Mouse (Mus musculus) MEL (cell line): Measurements from ENCODE around the gene Arfgap2. TPM values are rescaled to one million over a fixed set of nuclear protein-coding genes. Genes with fewer than 3 reads are reported as not detected.
A peak's percentile ranks its signal among the peaks of the same experiment; 100 is the strongest.

Source experiments
- DNase-seq: peaks from one replicate; pipeline ENCODE4 v3.0.0; 2011; ENCODE audit warnings: low read depth, low spot score
- H3K27ac ChIP-seq: 2 replicates; pipeline ENCODE4 v1.5.1; 2012; ENCODE audit warnings: low read depth, mild to moderate bottlenecking, control low read depth, low read length, moderate library complexity; ENCODE audit not compliant: control insufficient read depth
- H3K27me3 ChIP-seq, 2 experiments: fragments of 150-350 bp in 1 of 2; sonication (generic) in 1 of 2; 2 replicates each; pipeline ENCODE4 v1.6.1; 2012; ENCODE audit warnings: low read length in 2 of 2, mild to moderate bottlenecking in 2 of 2, improper control_type of control experiment in 1 of 2, moderate library complexity in 1 of 2; ENCODE audit not compliant: insufficient read depth in 2 of 2, control insufficient read depth in 1 of 2
- H3K36me3 ChIP-seq, 2 experiments: 2 replicates each; pipeline ENCODE4 v1.6.1; 2012 to 2014; ENCODE audit warnings: low read length in 2 of 2, improper control_type of control experiment in 1 of 2, inconsistent platforms in 1 of 2, mild to moderate bottlenecking in 1 of 2; ENCODE audit not compliant: insufficient read depth in 2 of 2, control insufficient read depth in 1 of 2
- H3K4me1 ChIP-seq, 2 experiments: fragments of 150-350 bp in 1 of 2; sonication (generic) in 1 of 2; 2 replicates each; pipeline ENCODE4 v1.6.1; 2012; ENCODE audit warnings: low read length in 2 of 2, improper control_type of control experiment in 1 of 2, mild to moderate bottlenecking in 1 of 2; ENCODE audit not compliant: insufficient read depth in 2 of 2, control insufficient read depth in 1 of 2
- H3K4me3 ChIP-seq, 2 experiments: fragments of 150-350 bp in 1 of 2; sonication (generic) in 1 of 2; 2 replicates each; pipeline ENCODE4 v1.5.1; 2012; ENCODE audit warnings: low read depth in 2 of 2, low read length in 2 of 2, mild to moderate bottlenecking in 2 of 2, moderate library complexity in 2 of 2, control low read depth in 1 of 2, improper control_type of control experiment in 1 of 2; ENCODE audit not compliant: control insufficient read depth in 1 of 2, insufficient read depth in 1 of 2
- H3K79me2 ChIP-seq: 2 replicates; pipeline ENCODE4 v1.6.1; 2012; ENCODE audit warnings: mild to moderate bottlenecking, low read length, moderate library complexity; ENCODE audit not compliant: control insufficient read depth, poor library complexity, insufficient read depth
- H3K9ac ChIP-seq: 2 replicates; pipeline ENCODE4 v1.6.1; 2012; ENCODE audit warnings: low read depth, mild to moderate bottlenecking, control low read depth, low read length, moderate library complexity; ENCODE audit not compliant: control insufficient read depth, poor library complexity, severe bottlenecking
- H3K9me3 ChIP-seq: fragments of 150-350 bp; sonication (generic); replicated peaks from 2 replicates; pipeline ENCODE4 v1.6.1; 2012; ENCODE audit warnings: mild to moderate bottlenecking, low read length, improper control_type of control experiment, moderate library complexity; ENCODE audit not compliant: insufficient read depth
- CHD2 ChIP-seq: IDR thresholded peaks from 2 replicates; pipeline ENCODE4 v1.6.1; 2011; ENCODE audit warnings: low read length, improper control_type of control experiment
- E2F4 ChIP-seq: IDR thresholded peaks from 2 replicates; pipeline ENCODE4 v1.6.1; 2011; ENCODE audit warnings: low read depth, low read length, improper control_type of control experiment, borderline replicate concordance
- ELF1 ChIP-seq: IDR thresholded peaks from 2 replicates; pipeline ENCODE4 v1.6.1; 2014; ENCODE audit warnings: low read depth, mild to moderate bottlenecking, inconsistent platforms, low read length, improper control_type of control experiment, moderate library complexity
- GABPA ChIP-seq: IDR thresholded peaks from 2 replicates; pipeline ENCODE4 v1.6.1; 2012; ENCODE audit warnings: low read depth, mild to moderate bottlenecking, inconsistent platforms, low read length, improper control_type of control experiment, moderate library complexity
- GATA1 ChIP-seq: IDR thresholded peaks from 2 replicates; pipeline ENCODE4 v1.6.1; 2011; ENCODE audit warnings: low read depth, low read length, improper control_type of control experiment
- JUND ChIP-seq: IDR thresholded peaks from 2 replicates; pipeline ENCODE4 v1.6.1; 2011; ENCODE audit warnings: low read depth, mild to moderate bottlenecking, improper control_type of control experiment, low read length
- MEF2A ChIP-seq: IDR thresholded peaks from 2 replicates; pipeline ENCODE4 v1.6.1; 2014; ENCODE audit warnings: low read depth, mild to moderate bottlenecking, inconsistent platforms, low read length, improper control_type of control experiment; ENCODE audit not compliant: poor library complexity, insufficient replicate concordance, severe bottlenecking; ENCODE audit errors: extremely low read depth
- MYB ChIP-seq: IDR thresholded peaks from 2 replicates; pipeline ENCODE4 v1.6.1; 2011; ENCODE audit warnings: mild to moderate bottlenecking, low read depth, low read length, improper control_type of control experiment
- MYC ChIP-seq: IDR thresholded peaks from 2 replicates; pipeline ENCODE4 v1.6.1; 2011; ENCODE audit warnings: low read depth, mild to moderate bottlenecking, low read length, improper control_type of control experiment, moderate library complexity
- POLR2AphosphoS2 ChIP-seq: IDR thresholded peaks from 2 replicates; pipeline ENCODE4 v1.6.1; 2011; ENCODE audit warnings: low read length, improper control_type of control experiment
- POLR2AphosphoS5 ChIP-seq: IDR thresholded peaks from 2 replicates; pipeline ENCODE4 v1.6.1; 2012; ENCODE audit warnings: low read depth, borderline replicate concordance, mild to moderate bottlenecking, inconsistent platforms, low read length, moderate library complexity, mixed read lengths
- RCOR1 ChIP-seq: IDR thresholded peaks from 2 replicates; pipeline ENCODE4 v1.6.1; 2012; ENCODE audit warnings: low read depth, mild to moderate bottlenecking, inconsistent platforms, low read length, improper control_type of control experiment
- TAL1 ChIP-seq: IDR thresholded peaks from 2 replicates; pipeline ENCODE4 v1.6.1; 2012; ENCODE audit warnings: mild to moderate bottlenecking, inconsistent platforms, low read length, moderate library complexity, mixed read lengths
- TBP ChIP-seq: IDR thresholded peaks from 2 replicates; pipeline ENCODE4 v1.8.0; 2011; ENCODE audit warnings: low read depth, low read length, improper control_type of control experiment
- UBTF ChIP-seq: IDR thresholded peaks from 2 replicates; pipeline ENCODE4 v1.6.1; 2012; ENCODE audit warnings: low read depth, mild to moderate bottlenecking, inconsistent platforms, low read length, improper control_type of control experiment, moderate library complexity, borderline replicate concordance; ENCODE audit not compliant: insufficient read depth
- USF1 ChIP-seq: IDR thresholded peaks from 2 replicates; pipeline ENCODE4 v1.6.1; 2014; ENCODE audit warnings: low read depth, mild to moderate bottlenecking, inconsistent platforms, low read length, improper control_type of control experiment, moderate library complexity
- ZC3H11A ChIP-seq: IDR thresholded peaks from 2 replicates; pipeline ENCODE4 v1.6.1; 2012; ENCODE audit warnings: low read depth, mild to moderate bottlenecking, inconsistent platforms, low read length, improper control_type of control experiment
- ZNF384 ChIP-seq: IDR thresholded peaks from 2 replicates; pipeline ENCODE4 v1.6.1; 2012; ENCODE audit warnings: low read depth, mild to moderate bottlenecking, inconsistent platforms, low read length, improper control_type of control experiment
- polyA plus RNA-seq, 2 experiments: library from polyadenylated mRNA; stranded (reverse) in 1 of 2; unstranded in 1 of 2; fragments of >175 nt in 1 of 2; fragments of >200 nt in 1 of 2; gene quantifications; 2 replicates each; pipeline versions ENCODE4 v1.2.1 to v1.2.4; 2012; ENCODE audit warnings: low replicate concordance in 2 of 2, low read depth in 1 of 2; ENCODE audit not compliant: insufficient read length in 2 of 2, insufficient read depth in 1 of 2, missing spikeins in 1 of 2
- total RNA-seq: library from RNA; depleted of rRNA; stranded (reverse); fragments of 300-350 nt; gene quantifications from 2 replicates; pipeline ENCODE4 v1.2.3, GENCODE M21; 2012

Gene Arfgap2
- total and polyA plus RNA-seq, 3 experiments = 73.1 to 80.2 TPM; not detected in 1

- TF ChIP-seq ELF1 (no peak), TAL1 (no peak), TBP (no peak), POLR2AphosphoS5 (no peak), USF1 (0 out of 2 replicates have a peak, but pooled peaks have one; percentile 6), UBTF (no peak), JUND (no peak), POLR2AphosphoS2 (no peak), MYC (no peak), ZC3H11A (no peak), ZNF384 (no peak), GABPA (no peak), MYB (no peak)
Observed at GRCm38 (mm10) chr2:91320559-91321529, 56.1 kb downstream of the Arfgap2 start (continued).

GRCm38 (mm10) chr2:91321923-91322322 is 57.1 kb downstream of the Arfgap2 start:
- TF ChIP-seq GATA1 (no peak), MEF2A (no peak), E2F4 (no peak), ELF1 (no peak), USF1 (no peak), RCOR1 (no peak), TAL1 (no peak), CHD2 (no peak), ZC3H11A (no peak)
- TF ChIP-seq, all 39 proteins: peak for 0
- H3K9me3 ChIP-seq = no peaks in the 10 kb centered on the region
- no peak overlapping the region for H3K27ac ChIP-seq
- H3K4me3 ChIP-seq = no peak overlapping the region
- no peak overlapping the region for H3K9ac ChIP-seq
- peaks cover 0 to 24% of the 10 kb centered on the region in 2 experiments; a peak in 2 of 4 replicates for H3K36me3 ChIP-seq
- H3K79me2 ChIP-seq = no peaks in the 10 kb centered on the region
- peaks cover 20 to 27% of the 10 kb centered on the region in 2 experiments for H3K4me1 ChIP-seq
- no peaks in the 10 kb centered on the region for H3K27me3 ChIP-seq
- DNase-seq = no peak
